Mouse (Mus musculus) midbrain, embryonic 11.5 days (tissue): ENCODE results near the gene Trmt10a. TPM values are rescaled to one million over a fixed set of nuclear protein-coding genes. Genes with fewer than 3 reads are reported as not detected.

Experiments
- ATAC-seq: fragments of 200-750 bp; cut with Nextera tagmentation; 2 replicates; pipeline ENCODE4 v1.8.0; 2017; ENCODE audit warnings: moderate TSS enrichment, moderate library complexity; ENCODE audit not compliant: low FRiP score
- DNase-seq: peaks from one replicate; pipeline ENCODE4 v3.0.0; 2015; ENCODE audit warnings: low spot score; ENCODE audit errors: missing footprints
- H3K27ac ChIP-seq: fragments of 300-500 bp; sonication (generic); 2 replicates; pipeline ENCODE4 v1.5.1; 2014; ENCODE audit warnings: low read depth, low read length
- H3K27me3 ChIP-seq: fragments of 300-500 bp; sonication (generic); 2 replicates; pipeline ENCODE4 v1.6.1; 2014; ENCODE audit warnings: mild to moderate bottlenecking, low read length, moderate library complexity, mixed read lengths; ENCODE audit not compliant: control insufficient read depth, insufficient read depth
- H3K36me3 ChIP-seq: fragments of 300-500 bp; sonication (generic); 2 replicates; pipeline ENCODE4 v1.6.1; 2014; ENCODE audit warnings: mild to moderate bottlenecking, low read length, moderate library complexity, mixed read lengths; ENCODE audit not compliant: control insufficient read depth, insufficient read depth
- H3K4me1 ChIP-seq: fragments of 300-500 bp; sonication (generic); 2 replicates; pipeline ENCODE4 v1.6.1; 2014; ENCODE audit warnings: low read length; ENCODE audit not compliant: control insufficient read depth, insufficient read depth
- H3K4me2 ChIP-seq: fragments of 300-500 bp; sonication (generic); 2 replicates; pipeline ENCODE4 v1.6.1; 2014; ENCODE audit warnings: mild to moderate bottlenecking, moderate library complexity
- H3K4me3 ChIP-seq: fragments of 300-500 bp; sonication (generic); 2 replicates; pipeline ENCODE4 v1.5.1; 2014; ENCODE audit warnings: low read depth, low read length
- H3K9ac ChIP-seq: fragments of 300-500 bp; sonication (generic); 2 replicates; pipeline ENCODE4 v1.6.1; 2014; ENCODE audit warnings: low read length
- H3K9me3 ChIP-seq: fragments of 300-500 bp; sonication (generic); 2 replicates; pipeline ENCODE4 v1.6.1; 2016; ENCODE audit warnings: low read length; ENCODE audit not compliant: control insufficient read depth
- WGBS: fragments of 180-500 bp; shearing (Covaris S2); extraction: QIAGEN DNeasy Blood & Tissue Kit; methylation state at CpG from one replicate; pipeline ENCODE4 v1.1.7; 2014; 5-methylcytosine and 5-hydroxymethylcytosine counted together
- polyA plus RNA-seq: library from polyadenylated mRNA; unstranded; fragments of >200 nt; fragmentation: Nextera tagmentation; extraction: Ambion mirVana; gene quantifications from 2 replicates; pipeline ENCODE4 v1.2.1, GENCODE M21; 2014

The Trmt10a gene
- polyA plus RNA-seq, 1 experiment from 2014 or later, result 14.9 TPM

- H3K27ac ChIP-seq, result no peak overlapping the region
- no peak overlapping the region for H3K4me2 ChIP-seq
- DNase-seq, result no peak
- H3K27me3 ChIP-seq, result no peaks in the 10 kb centered on the region
- no peak overlapping the region for H3K9ac ChIP-seq
- H3K4me1 ChIP-seq, result no peaks in the 10 kb centered on the region
- no peaks in the 10 kb centered on the region for H3K36me3 ChIP-seq
- no peaks in the 10 kb centered on the region for H3K9me3 ChIP-seq
- WGBS, result 92% methylated on average over 19 of the region's 19 CpGs
- no peak overlapping the region for H3K4me3 ChIP-seq
- peak; percentile 35; the same call in 1 of the 2 replicates for ATAC-seq
Measured at GRCm38 (mm10) chr3:138110910-138111782, 32.1 kb upstream of the Trmt10a start.

DNA sequence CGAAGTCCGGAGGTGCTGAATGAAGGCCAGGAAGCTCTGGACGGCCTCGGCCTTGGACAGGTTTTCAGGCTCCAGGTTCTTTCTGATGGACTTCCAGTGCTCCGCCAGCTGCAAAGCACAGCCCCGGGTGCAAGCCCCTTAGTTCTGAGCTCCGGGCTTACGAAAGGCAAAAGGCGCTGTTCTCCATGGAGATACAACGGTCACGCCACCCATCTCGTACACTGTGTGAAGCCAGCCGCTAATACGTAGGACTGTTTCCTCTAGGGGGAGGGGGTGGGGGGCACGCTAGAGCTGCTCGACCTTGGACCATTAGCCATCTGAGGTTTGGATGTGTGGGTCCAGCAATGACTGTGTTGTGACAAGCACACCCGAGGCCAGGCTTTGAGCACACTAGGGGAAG, 29.1 kb upstream of the Trmt10a start:
- ATAC-seq (no peak), DNase-seq (no peak)
- H3K4me1 ChIP-seq, result no peaks in the 10 kb centered on the region
- H3K27me3 ChIP-seq, result no peaks in the 10 kb centered on the region
- no peak overlapping the region for H3K4me2 ChIP-seq
- H3K4me3 ChIP-seq, result no peak overlapping the region
- no peaks in the 10 kb centered on the region for H3K36me3 ChIP-seq
- 88% methylated on average over 17 of the region's 17 CpGs for WGBS
- H3K27ac ChIP-seq, result no peak overlapping the region
- H3K9ac ChIP-seq, result no peak overlapping the region
- H3K9me3 ChIP-seq, result no peaks in the 10 kb centered on the region

GRCm38 (mm10) chr3:138116871-138117270, 26.4 kb upstream of the Trmt10a start:
- DNase-seq, result no peak
- no peak for ATAC-seq
- H3K4me3 ChIP-seq, result no peak overlapping the region
- H3K36me3 ChIP-seq, result no peaks in the 10 kb centered on the region
- H3K27me3 ChIP-seq, result no peaks in the 10 kb centered on the region
- H3K27ac ChIP-seq, result no peak overlapping the region
- WGBS, result 92% methylated on average over 4 of the region's 4 CpGs
- no peaks in the 10 kb centered on the region for H3K9me3 ChIP-seq
- H3K9ac ChIP-seq, result no peak overlapping the region
- H3K4me2 ChIP-seq, result no peak overlapping the region
- H3K4me1 ChIP-seq, result no peaks in the 10 kb centered on the region

DNA sequence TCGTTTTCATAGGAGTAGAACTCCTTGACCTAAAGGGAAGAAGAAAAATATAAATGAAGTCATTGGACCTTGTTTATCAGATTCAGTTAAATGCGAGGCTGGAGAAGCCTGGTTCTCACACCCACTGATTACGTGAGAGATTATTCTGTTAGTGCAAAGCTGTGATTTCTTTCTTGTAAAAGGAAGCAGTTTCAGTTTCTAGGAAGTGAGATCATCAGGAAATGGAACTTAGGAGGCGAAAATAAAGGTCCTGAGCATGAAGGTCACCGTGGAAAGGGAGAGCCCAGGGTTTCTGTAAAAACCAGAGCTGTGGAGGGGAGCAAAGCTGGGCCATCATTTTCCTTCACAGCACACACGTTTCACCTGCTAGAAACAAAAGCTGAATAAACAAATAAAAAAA, 24.9 kb upstream of the Trmt10a start:
- H3K4me2 ChIP-seq, result no peak overlapping the region
- no peak overlapping the region for H3K4me3 ChIP-seq
- 83% methylated on average over 6 of the region's 6 CpGs for WGBS
- no peak for DNase-seq
- H3K27me3 ChIP-seq, result no peaks in the 10 kb centered on the region
- ATAC-seq, result no peak
- H3K9me3 ChIP-seq, result no peaks in the 10 kb centered on the region
- no peaks in the 10 kb centered on the region for H3K4me1 ChIP-seq
- no peak overlapping the region for H3K9ac ChIP-seq
- no peak overlapping the region for H3K27ac ChIP-seq
- H3K36me3 ChIP-seq, result no peaks in the 10 kb centered on the region

GRCm38 (mm10) chr3:138118831-138119230, 24.4 kb upstream of the Trmt10a start:
- ATAC-seq (no peak), DNase-seq (no peak)
- H3K9ac ChIP-seq, result no peak overlapping the region
- no peak overlapping the region for H3K4me2 ChIP-seq
- H3K36me3 ChIP-seq, result no peaks in the 10 kb centered on the region
- 84% methylated on average over 14 of the region's 14 CpGs for WGBS
- H3K27me3 ChIP-seq, result no peaks in the 10 kb centered on the region
- H3K9me3 ChIP-seq, result no peaks in the 10 kb centered on the region
- no peak overlapping the region for H3K27ac ChIP-seq
- no peaks in the 10 kb centered on the region for H3K4me1 ChIP-seq
- H3K4me3 ChIP-seq, result no peak overlapping the region

GRCm38 (mm10) chr3:138119444-138120105, 23.7 kb upstream of the Trmt10a start:
- Histone ChIP-seq H3K36me3 (no peaks in the 10 kb centered on the region), H3K4me3 (no peak overlapping the region), H3K27me3 (no peaks in the 10 kb centered on the region), H3K27ac (no peak overlapping the region), H3K9ac (no peak overlapping the region), H3K4me1 (no peaks in the 10 kb centered on the region), H3K4me2 (no peak overlapping the region), H3K9me3 (no peaks in the 10 kb centered on the region)
- ATAC-seq, result no peak
- WGBS, result 95% methylated on average over 16 of the region's 16 CpGs
- no peak for DNase-seq

- Histone ChIP-seq H3K4me2 (no peak overlapping the region), H3K27me3 (no peaks in the 10 kb centered on the region), H3K4me1 (no peaks in the 10 kb centered on the region), H3K9ac (no peak overlapping the region), H3K4me3 (no peak overlapping the region), H3K36me3 (no peaks in the 10 kb centered on the region), H3K9me3 (no peaks in the 10 kb centered on the region), H3K27ac (no peak overlapping the region)
- ATAC-seq (no peak), DNase-seq (no peak)
- WGBS, result 95% methylated on average over 2 of the region's 2 CpGs
Measured at GRCm38 (mm10) chr3:138121461-138121860, 21.8 kb upstream of the Trmt10a start.

GRCm38 (mm10) chr3:138123842-138124241, 19.4 kb upstream of the Trmt10a start:
- no peak overlapping the region for H3K4me3 ChIP-seq
- no peak for DNase-seq
- no peaks in the 10 kb centered on the region for H3K4me1 ChIP-seq
- H3K4me2 ChIP-seq, result no peak overlapping the region
- WGBS, result 91% methylated on average over 10 of the region's 10 CpGs
- no peak overlapping the region for H3K9ac ChIP-seq
- H3K27me3 ChIP-seq, result no peaks in the 10 kb centered on the region
- H3K9me3 ChIP-seq, result no peaks in the 10 kb centered on the region
- H3K27ac ChIP-seq, result no peak overlapping the region
- no peak for ATAC-seq
- H3K36me3 ChIP-seq, result no peaks in the 10 kb centered on the region

DNA sequence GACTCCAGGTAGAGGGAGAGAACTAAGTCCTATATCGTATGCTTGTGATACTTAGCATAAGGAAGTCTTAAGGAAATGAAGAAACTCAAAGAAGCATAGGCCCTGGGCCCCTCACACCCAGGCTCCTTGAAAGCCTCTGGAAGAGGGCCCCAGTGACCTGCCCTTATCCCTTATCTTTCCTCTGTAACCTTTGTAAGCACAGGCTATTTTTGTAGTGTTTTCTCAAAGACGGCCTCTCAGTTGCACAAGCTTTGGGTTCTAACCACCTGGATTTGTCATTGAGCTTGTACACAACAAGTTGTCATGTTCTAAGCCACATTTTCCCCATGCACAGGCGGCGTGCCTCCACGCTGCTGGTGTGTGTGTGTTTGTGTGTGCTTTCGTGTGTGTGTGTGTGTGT, 14.1 kb upstream of the Trmt10a start:
- H3K27me3 ChIP-seq, result no peaks in the 10 kb centered on the region
- H3K4me3 ChIP-seq, result no peak overlapping the region
- H3K9ac ChIP-seq, result no peak overlapping the region
- WGBS, result 97% methylated on average over 6 of the region's 6 CpGs
- peaks cover 5% of the 10 kb centered on the region; the same call in 1 of the 2 replicates for H3K4me1 ChIP-seq
- H3K9me3 ChIP-seq, result no peaks in the 10 kb centered on the region
- no peak overlapping the region for H3K4me2 ChIP-seq
- ATAC-seq, result no peak
- no peak for DNase-seq
- no peaks in the 10 kb centered on the region for H3K36me3 ChIP-seq
- no peak overlapping the region for H3K27ac ChIP-seq
